Mouse (Mus musculus) monocyte, adult 59 days (primary cell): ENCODE data around the gene Ccdc8. TPM values are rescaled to one million over a fixed set of nuclear protein-coding genes. Genes with fewer than 3 reads are reported as not detected.

Experiments
- total RNA-seq, 2 experiments: library from RNA; stranded (reverse); gene quantifications; one replicate each; pipeline ENCODE4 v1.2.4; 2023

Ccdc8 gene
- not detected for total RNA-seq

DNA sequence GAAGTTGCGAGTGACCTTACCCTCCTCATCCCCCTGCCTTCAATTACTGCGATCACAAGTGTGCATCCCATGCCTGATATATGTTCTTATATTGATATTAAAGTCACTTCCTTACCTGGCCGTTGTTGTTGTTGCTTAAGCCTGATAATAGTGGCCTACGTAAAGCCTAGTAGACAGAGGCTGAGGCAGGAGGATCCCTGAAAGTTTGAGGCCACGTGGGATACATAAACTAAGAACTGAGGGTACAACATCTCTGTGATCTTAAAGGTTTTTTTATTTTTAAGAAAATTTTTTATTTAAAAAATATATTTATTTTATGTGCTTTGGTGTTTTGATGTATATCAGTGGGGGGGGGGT, at the start of gene Ccdc8:
Ccdc8 (plus strand) TSS at position 258 of the 357 bp plus-strand sequence.

DNA sequence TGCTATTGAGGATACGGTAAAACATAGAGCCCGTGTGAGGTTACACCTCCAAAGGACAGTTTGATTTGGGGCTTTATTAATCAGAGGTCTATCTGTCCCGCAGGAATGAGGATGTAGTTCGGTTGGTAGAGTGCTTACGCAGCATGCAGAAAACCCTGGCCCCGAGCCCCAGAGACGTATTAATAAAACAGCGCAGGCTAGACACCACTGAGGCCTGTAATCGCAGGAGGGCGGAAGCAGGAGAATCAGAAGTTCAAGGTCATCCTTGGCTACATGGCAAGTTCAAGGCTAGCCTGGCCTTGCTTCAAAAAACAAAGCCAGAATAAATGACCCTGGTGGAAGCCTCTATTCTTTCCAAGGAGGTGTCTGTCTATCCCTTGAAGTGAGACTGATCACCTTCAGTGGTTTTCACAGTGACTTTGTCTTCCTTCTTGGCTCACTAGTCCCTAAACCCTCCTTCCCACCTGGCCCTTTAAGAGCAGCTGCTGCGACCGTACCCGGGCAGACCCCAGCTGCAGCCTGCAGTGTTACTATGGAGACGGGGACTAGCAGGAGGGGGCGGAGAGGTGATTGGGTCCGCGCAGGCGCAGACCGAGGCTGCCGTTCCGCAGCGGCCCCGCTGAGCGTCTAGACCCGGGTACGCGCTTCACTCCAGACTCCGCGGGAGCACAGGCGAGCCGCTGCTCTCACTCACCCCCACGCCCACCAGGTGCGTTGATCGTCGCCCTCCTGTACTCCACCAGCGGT, 48.3 kb upstream of the Ccdc8 start, which contains the start of gene Pnmal2:
Pnmal2 (plus strand) TSS at position 622 of the 747 bp plus-strand sequence.

DNA sequence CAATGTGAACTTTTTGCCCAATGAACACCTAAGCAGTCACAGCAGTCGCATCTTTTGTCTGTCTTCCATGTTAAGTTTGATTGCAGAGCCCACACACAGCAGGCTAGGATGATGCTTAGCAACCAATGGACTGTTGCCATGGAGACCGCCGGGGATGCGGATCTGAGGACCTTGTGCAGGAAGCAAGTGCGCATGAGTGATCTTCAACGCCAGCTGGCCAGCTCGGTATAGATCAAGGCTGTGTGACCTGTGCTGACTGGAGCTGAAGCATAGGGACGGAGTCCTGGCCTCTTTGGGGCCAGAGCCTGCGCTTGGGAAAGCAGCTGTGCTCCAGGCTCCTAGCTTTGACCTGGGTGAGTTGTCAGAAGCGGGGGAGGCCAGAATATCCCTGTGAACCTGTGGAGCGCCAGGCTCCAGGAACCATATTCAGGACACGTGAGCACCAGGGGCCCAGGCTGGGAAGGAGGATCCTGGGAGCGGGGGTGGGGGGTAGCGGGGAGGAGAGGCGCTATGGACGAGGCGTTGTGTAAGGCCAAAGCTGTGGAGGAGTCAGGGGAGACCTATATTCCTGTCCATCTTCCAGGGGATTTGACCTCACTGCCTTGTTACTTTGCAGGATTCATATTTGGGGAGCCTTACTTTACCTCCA, 32.8 kb upstream of the Ccdc8 start, which contains the start of gene Pnmal1:
Pnmal1 (plus strand) TSS at position 141 of the 649 bp plus-strand sequence.

DNA sequence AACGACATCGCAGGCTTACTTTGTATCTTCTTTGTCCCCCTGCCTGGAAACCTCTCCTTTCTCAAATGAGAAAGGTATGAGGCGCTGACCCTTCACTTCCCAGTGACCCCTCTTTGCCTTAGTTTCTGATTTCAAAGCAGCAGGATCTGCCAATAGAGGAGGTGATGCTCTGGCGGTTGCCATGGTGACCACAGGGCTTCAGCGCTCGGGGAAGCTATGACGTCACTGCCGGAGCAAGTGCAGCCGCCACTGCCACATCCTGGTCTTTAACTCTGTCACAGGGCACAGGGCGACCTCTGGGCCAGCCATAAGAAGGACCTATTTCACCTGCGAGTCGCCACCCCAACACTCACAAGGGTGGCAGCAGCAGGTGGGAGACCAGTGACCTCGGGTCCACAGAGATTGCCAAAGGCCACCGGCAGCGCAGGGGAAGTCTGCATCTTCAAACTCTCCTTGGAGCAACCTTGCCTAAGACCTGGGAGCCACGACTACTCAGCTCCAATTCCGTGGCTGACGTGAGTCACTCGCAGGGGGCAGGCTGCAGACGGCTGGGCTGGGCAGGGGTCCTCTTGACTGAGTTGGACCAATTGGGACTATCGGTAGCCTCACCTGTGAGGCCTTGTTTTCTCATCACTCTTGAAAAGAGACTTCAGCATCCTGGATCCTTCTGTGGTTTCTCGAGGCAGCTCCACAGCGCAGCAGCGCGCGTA, 9.5 kb upstream of the Ccdc8 start, which contains the start of gene Gm42372:
Gm42372 (plus strand) TSS at position 228 of the 710 bp plus-strand sequence.

DNA sequence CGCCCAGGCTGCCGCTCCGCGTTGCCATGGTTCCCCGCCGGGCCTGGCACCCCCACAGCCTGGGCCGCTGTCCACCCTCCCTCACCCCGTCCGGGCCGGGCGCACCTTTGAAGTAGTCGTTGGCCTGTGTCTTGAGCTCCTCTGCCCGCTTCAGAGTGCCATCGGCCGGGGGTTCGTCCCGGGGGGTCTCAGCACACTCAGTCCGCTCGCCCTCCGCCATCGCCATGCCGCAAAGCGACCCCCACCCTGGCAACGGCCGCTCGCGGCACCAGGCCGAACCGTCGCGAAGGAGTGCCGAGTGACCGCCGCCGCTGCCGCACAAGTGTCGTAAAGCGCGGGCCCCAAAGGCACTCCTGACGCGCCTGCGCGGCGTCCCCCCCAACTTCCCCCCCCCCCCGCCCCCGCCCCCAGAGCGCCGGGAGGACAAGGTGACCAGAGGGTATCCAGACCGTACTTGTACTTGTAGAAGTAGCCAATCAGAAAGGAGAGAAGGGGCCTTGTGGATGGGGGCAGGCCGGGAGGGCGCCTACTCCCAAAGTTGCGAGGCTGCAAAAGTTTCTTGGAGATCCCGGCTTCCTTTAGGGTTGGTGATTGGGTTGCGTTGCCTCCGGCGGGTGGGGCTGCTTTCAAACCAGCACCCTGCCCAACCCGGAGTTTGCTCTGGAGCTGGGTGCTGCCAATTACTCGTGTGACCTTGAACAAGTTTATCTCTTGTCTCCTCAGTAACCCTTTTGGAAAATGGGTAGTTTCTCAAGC, 35.3 kb downstream of the Ccdc8 start, which contains the start of gene Ppp5c:
Ppp5c (minus strand) TSS at position 337 of the 756 bp plus-strand sequence.

Other genes with a start within 250 kb of the Ccdc8 start
- 10 to 100 TPM; 52.2 to 55.7 TPM for gene Slc1a5, start 211.4 kb upstream of the Ccdc8 start, total RNA-seq
- gene Strn4, start 176.8 kb upstream of the Ccdc8 start, total RNA-seq = 100 to 1,000 TPM in 1 of 2 experiments, 10 to 100 TPM in 1; 94.4 to 111 TPM
- 10 to 100 TPM; 18.6 to 22.7 TPM for gene Fkrp, start 176.0 kb upstream of the Ccdc8 start, total RNA-seq
- gene Prkd2, start 149.8 kb upstream of the Ccdc8 start, total RNA-seq = 10 to 100 TPM; 17.3 to 19.9 TPM
- under 1 TPM; 0.16 to 0.52 TPM for gene Dact3, start 117.4 kb upstream of the Ccdc8 start, total RNA-seq
- not detected for gene Gng8, start 100.9 kb upstream of the Ccdc8 start, total RNA-seq
- gene Ptgir, start 86.2 kb upstream of the Ccdc8 start, total RNA-seq = 10 to 100 TPM; 43.3 to 46.2 TPM
- gene Calm3, start 68.6 kb upstream of the Ccdc8 start, total RNA-seq = 100 to 1,000 TPM; 117 to 133 TPM
- under 1 TPM in 1 of 2 experiments, not detected in 1; 0.10 TPM for gene Pnmal2, start 48.0 kb upstream of the Ccdc8 start, total RNA-seq
- not detected for gene Pnmal1, start 33.0 kb upstream of the Ccdc8 start, total RNA-seq
- not detected for gene Gm42372, start 9.6 kb upstream of the Ccdc8 start, total RNA-seq
- 10 to 100 TPM; 76.2 to 77.0 TPM for gene Ppp5c, start 35.2 kb downstream of the Ccdc8 start, total RNA-seq
- under 1 TPM in 1 of 2 experiments, not detected in 1; 0.24 TPM for gene Hif3a, start 69.7 kb downstream of the Ccdc8 start, total RNA-seq
- under 1 TPM; 0.15 to 0.18 TPM for gene Psg16, start 81.3 kb downstream of the Ccdc8 start, total RNA-seq
- gene Ceacam3, start 157.6 kb downstream of the Ccdc8 start, total RNA-seq = not detected
- gene Psg29, start 210.8 kb downstream of the Ccdc8 start, total RNA-seq = not detected